Mouse (Mus musculus) naive thymus-derived CD4-positive, alpha-beta T cell, adult 5 months (primary cell): ENCODE data around the gene Lrmp. TPM values are rescaled to one million over a fixed set of nuclear protein-coding genes. Genes with fewer than 3 reads are reported as not detected.

Experiments used
- polyA plus RNA-seq: library from polyadenylated mRNA; unstranded; fragments of 100-300 nt; shearing (Covaris generic); gene quantifications from one replicate; pipeline ENCODE4 v1.2.1, GENCODE M21; 2017

Lrmp gene
- 96.1 TPM for polyA plus RNA-seq

GRCm38 (mm10) chr6:145115476-145116097 is at the start of gene Lrmp:
TSS of gene Lrmp (plus strand) at chr6:145115653.

GRCm38 (mm10) chr6:145075548-145076224 is 39.8 kb upstream of the Lrmp start, which contains the start of gene Bcat1:
TSS of gene Bcat1 (minus strand) at chr6:145076184.

GRCm38 (mm10) chr6:145210816-145211338 is 95.4 kb downstream of the Lrmp start, which contains the start of the genes Casc1 and Etfrf1:
TSS of gene Casc1 (minus strand) at chr6:145211005.
TSS of gene Etfrf1 (plus strand) at chr6:145211134.

Other genes with a start within 250 kb of the Lrmp start
- 1.1 TPM for gene Bcat1, start 39.5 kb upstream of the Lrmp start, polyA plus RNA-seq
- 0.78 TPM for gene Casc1, start 95.4 kb downstream of the Lrmp start, polyA plus RNA-seq
- gene Etfrf1, start 95.5 kb downstream of the Lrmp start, polyA plus RNA-seq = 16.0 TPM
- 354 TPM for gene Kras, start 134.6 kb downstream of the Lrmp start, polyA plus RNA-seq